Mouse (Mus musculus) lung, postnatal 0 days (tissue): ENCODE results near the gene Olfr986. TPM values are rescaled to one million over a fixed set of nuclear protein-coding genes. Genes with fewer than 3 reads are reported as not detected.
"Not testable (repeated sequence)": the region's sequence is repeated elsewhere in the genome, so short reads cannot be mapped to it uniquely, and the experiment has no call there.

Experiments used
- ATAC-seq: fragments of 200-750 bp; cut with Nextera tagmentation; 2 replicates; pipeline ENCODE4 v1.8.0; 2017; ENCODE audit warnings: moderate library complexity
- DNase-seq: peaks from one replicate; pipeline ENCODE4 v3.0.0-alpha.2; 2016; ENCODE audit warnings: low spot score
- H3K27ac ChIP-seq: fragments of 300-500 bp; sonication (generic); 2 replicates; pipeline ENCODE4 v1.5.1; 2014; ENCODE audit warnings: antibody characterized with exemption, mild to moderate bottlenecking, low read length, mixed read lengths
- H3K27me3 ChIP-seq: fragments of 300-500 bp; sonication (generic); replicated peaks from 2 replicates; pipeline ENCODE4 v1.6.1; 2014; ENCODE audit warnings: low read length, mixed read lengths; ENCODE audit not compliant: insufficient read depth
- H3K36me3 ChIP-seq: fragments of 300-500 bp; sonication (generic); 2 replicates; pipeline ENCODE4 v1.6.1; 2014; ENCODE audit warnings: low read length, mixed read lengths; ENCODE audit not compliant: insufficient read depth
- H3K4me1 ChIP-seq: fragments of 300-500 bp; sonication (generic); 2 replicates; pipeline ENCODE4 v1.6.1; 2014; ENCODE audit warnings: antibody characterized with exemption, low read depth, low read length, mixed read lengths; ENCODE audit not compliant: insufficient read depth
- H3K4me2 ChIP-seq: fragments of 300-500 bp; sonication (generic); replicated peaks from 2 replicates; pipeline ENCODE4 v1.6.1; 2014; ENCODE audit warnings: low read depth, mild to moderate bottlenecking, low read length, moderate library complexity, mixed read lengths
- H3K4me3 ChIP-seq: fragments of 300-500 bp; sonication (generic); 2 replicates; pipeline ENCODE4 v1.5.1; 2014; ENCODE audit warnings: low read depth, low read length
- H3K9ac ChIP-seq: fragments of 300-500 bp; sonication (generic); replicated peaks from 2 replicates; pipeline ENCODE4 v1.6.1; 2014; ENCODE audit warnings: low read depth, mild to moderate bottlenecking
- H3K9me3 ChIP-seq: fragments of 300-500 bp; sonication (generic); 2 replicates; pipeline ENCODE4 v1.6.1; 2016; ENCODE audit warnings: low read length, mixed read lengths
- CTCF ChIP-seq: IDR thresholded peaks from 2 replicates; pipeline ENCODE4 v1.5.1; 2016; ENCODE audit warnings: antibody characterized with exemption, mild to moderate bottlenecking
- EP300 ChIP-seq: IDR thresholded peaks from 2 replicates; pipeline ENCODE4 v1.6.1; 2016; ENCODE audit warnings: antibody characterized with exemption, mild to moderate bottlenecking, control low read depth
- WGBS: fragments of 180-500 bp; shearing (Covaris S2); extraction: QIAGEN DNeasy Blood & Tissue Kit; methylation state at CpG from one replicate; pipeline ENCODE4 v1.1.7; 2014; 5-methylcytosine and 5-hydroxymethylcytosine counted together
- polyA plus RNA-seq: library from polyadenylated mRNA; unstranded; fragments of >200 nt; fragmentation: Nextera tagmentation; extraction: Ambion mirVana; gene quantifications from 2 replicates; pipeline ENCODE4 v1.2.1, GENCODE M21; 2015

Gene Olfr986
- polyA plus RNA-seq, 1 experiment from 2014 or later, result not detected

DNA sequence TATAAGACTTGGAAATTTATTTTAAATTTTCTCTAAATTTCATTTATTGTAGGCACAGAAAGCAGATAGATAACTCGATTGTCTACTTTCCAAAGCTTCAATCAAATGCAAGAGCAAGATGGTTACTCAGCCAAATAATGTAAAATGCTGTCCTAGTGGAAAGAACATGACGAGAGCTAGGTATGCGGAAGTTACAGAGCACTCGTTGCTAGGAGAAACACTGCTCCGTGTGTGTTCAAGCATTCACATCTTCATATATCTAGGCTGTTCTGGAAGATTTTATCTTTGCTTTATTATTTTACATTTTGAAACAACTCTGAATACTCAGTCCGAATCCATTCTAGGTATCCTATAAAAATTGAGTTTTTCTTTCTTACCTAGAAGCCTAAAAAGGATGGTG is 3.7 kb upstream of the Olfr986 start:
- no peak for TF ChIP-seq CTCF
- TF ChIP-seq EP300, result no peak
- Histone ChIP-seq H3K4me3 (no peak overlapping the region), H3K36me3 (no peaks in the 10 kb centered on the region), H3K4me1 (no peaks in the 10 kb centered on the region), H3K9ac (no peak overlapping the region), H3K27ac (no peak overlapping the region), H3K27me3 (no peaks in the 10 kb centered on the region), H3K4me2 (no peak overlapping the region), H3K9me3 (no peaks in the 10 kb centered on the region)
- no peak for ATAC-seq
- DNase-seq, result no peak
- 66% methylated on average over 6 of the region's 6 CpGs for WGBS

DNA sequence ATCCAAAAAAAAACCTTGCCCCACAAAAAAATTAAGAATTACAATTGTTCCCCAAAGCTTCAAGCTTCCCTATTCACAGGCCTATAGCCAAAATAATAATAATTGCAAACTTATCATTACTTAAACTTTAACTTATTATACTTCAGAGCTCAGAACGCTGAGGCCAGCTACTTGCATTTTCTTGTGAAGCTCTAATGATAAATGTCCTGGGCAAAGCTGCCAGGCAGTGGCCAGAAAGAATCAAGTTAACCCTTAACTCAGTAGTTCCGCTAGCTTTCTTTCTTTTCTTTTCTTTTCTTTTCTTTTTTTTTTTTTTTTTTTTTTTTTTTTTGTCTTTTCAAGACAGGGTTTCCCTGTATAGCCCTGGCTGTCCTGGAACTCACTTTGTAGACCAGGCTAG is 4.4 kb downstream of the Olfr986 start:
- not testable (repeated sequence) for DNase-seq, H3K4me2 ChIP-seq, H3K27me3 ChIP-seq, H3K4me3 ChIP-seq, H3K4me1 ChIP-seq, H3K9me3 ChIP-seq, ATAC-seq, H3K9ac ChIP-seq, H3K27ac ChIP-seq, H3K36me3 ChIP-seq
- WGBS, result 56% methylated on average over 2 of the region's 2 CpGs

DNA sequence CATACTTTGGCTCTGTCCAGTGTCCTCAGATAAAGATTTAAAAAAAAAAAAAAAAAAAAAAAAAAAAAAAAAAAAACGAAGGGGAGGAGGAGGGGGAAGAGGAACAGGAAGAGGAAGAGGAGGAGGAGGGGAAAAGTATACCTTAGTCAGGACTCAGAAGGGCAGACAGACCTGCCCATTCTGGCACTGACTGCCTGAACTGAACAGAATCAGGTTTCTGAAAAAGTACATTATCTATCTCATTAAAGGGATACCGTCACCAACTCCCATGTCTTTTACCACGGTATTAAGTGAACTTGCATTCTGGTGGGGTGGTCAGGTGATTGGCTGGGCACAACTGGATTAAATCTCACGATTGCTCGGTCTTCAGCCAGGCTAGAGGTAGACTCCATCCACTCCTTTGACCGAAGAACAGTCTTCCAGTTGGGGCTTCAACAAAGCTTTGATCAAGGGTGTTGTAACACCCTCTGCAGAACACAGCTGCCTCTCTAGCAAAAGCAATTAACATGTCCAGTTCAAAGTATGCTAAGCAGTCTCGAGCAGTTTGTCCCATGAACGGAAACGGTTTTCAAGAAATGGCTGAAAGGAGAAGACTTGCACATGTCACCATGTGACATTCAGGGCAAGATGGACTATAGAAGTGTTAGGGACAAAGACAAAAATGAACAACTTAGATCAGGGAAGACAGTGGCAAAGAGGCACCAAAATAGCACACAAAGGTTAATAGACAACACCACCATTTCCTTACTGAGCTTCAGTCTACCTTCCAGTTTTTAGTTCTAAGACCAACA is 10.6 kb downstream of the Olfr986 start:
- Histone ChIP-seq H3K4me1 (peaks cover 5% of the 10 kb centered on the region; the same call in 1 of the 2 replicates), H3K4me3 (peak overlapping the region; percentile 72), H3K27ac (peak overlapping the region; percentile 84; the same call in 1 of the 2 replicates), H3K36me3 (no peaks in the 10 kb centered on the region), H3K27me3 (no peaks in the 10 kb centered on the region), H3K9ac (no peak overlapping the region), H3K9me3 (no peaks in the 10 kb centered on the region), H3K4me2 (peak overlapping the region; percentile 87)
- DNase-seq (peak; percentile 8), ATAC-seq (no peak)
- 90% methylated on average over 8 of the region's 9 CpGs for WGBS
- no peak for TF ChIP-seq CTCF
- no peak for TF ChIP-seq EP300

DNA sequence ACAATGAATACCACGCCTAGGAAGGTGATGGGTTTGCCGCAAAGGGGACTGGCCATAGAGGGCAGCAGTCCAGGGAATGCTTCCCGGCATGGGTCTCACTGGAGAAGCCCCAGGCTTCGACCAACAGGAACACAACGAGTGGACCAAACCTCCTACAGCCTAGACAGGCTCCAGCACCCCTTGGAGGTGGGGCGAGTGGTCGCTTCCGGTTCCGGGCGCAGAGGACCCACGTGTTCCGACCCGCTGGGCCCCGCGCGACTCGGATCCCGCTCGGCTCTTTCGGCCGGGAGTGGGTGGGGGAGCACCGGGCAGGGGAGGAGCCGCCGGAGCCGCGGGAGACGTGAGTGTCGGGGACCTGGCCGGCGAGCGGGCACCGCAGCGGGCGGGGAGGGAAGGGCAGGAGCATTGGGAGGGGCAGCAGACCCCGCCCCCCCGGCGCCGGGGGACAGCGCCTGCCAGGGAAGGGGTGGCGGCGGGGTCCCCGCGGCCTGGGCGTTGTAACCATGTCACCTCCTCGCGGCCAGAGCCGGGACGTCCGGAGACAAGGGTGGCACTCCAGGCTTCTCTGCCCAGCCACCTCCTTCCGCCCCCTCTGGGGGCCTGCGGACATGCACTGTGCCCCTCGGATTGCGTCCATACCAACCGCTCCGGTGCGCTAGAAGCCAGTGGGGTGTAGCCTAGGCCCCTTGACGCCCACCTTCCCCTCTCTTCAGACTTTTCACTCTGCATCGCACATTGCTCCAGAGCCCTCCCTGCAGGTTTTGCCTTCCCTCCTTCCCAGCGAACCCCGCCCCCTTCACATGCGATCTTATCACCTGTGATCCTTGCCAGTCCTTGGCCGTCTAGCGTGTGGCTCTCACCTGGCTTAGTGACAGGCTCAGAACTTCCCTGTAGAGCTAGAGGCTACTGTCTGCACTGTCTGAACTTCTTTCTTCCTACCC is 11.6 kb downstream of the Olfr986 start, which contains the start of gene Zfp202:
Zfp202 (plus strand) TSS at position 219 of the 941 bp plus-strand sequence.
- DNase-seq, result peak; percentile 95
- peak; percentile 98 for ATAC-seq

DNA sequence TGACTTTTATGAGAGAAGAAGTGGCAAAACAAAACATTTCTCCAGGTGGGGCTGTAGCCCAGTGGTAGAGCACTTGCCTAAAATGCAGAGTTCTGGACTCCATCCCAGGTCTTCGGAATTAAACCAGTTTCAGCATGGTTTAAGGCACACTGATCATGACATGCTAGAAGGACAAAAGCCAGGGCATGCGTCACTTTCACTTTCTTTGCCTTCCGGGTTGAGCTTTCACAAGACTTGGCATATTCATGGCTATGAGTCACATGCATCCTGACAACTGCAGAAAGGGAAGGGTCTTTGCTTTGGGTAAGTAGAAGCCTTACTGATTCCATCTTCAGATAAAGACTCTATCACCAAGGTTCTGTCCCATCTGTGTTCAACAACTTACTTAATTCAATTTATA is 15.3 kb downstream of the Olfr986 start:
- 64% methylated on average over 3 of the region's 3 CpGs for WGBS
- Histone ChIP-seq H3K4me3 (no peak overlapping the region), H3K27ac (no peak overlapping the region), H3K27me3 (no peaks in the 10 kb centered on the region), H3K9ac (no peak overlapping the region), H3K36me3 (no peaks in the 10 kb centered on the region), H3K4me2 (no peak overlapping the region), H3K4me1 (peaks cover 5% of the 10 kb centered on the region; the same call in 1 of the 2 replicates), H3K9me3 (no peaks in the 10 kb centered on the region)
- TF ChIP-seq CTCF (no peak), EP300 (no peak)
- no peak for ATAC-seq
- peak; percentile 42 for DNase-seq

More for the DNA sequence above, 11.6 kb downstream of the Olfr986 start, which contains the start of gene Zfp202:
- Histone ChIP-seq H3K9me3 (no peaks in the 10 kb centered on the region), H3K4me2 (peak within 1 kb of the TSS; percentile 87), H3K4me1 (peaks cover 5% of the 10 kb centered on the region; the same call in 1 of the 2 replicates), H3K27me3 (no peaks in the 10 kb centered on the region), H3K27ac (peak within 1 kb of the TSS; percentile 84), H3K4me3 (peak within 1 kb of the TSS; percentile 72), H3K36me3 (no peaks in the 10 kb centered on the region), H3K9ac (peak within 1 kb of the TSS; percentile 63)
- 1% methylated on average over 47 of the region's 63 CpGs for WGBS
- TF ChIP-seq EP300 (no peak), CTCF (peak; percentile 76)

DNA sequence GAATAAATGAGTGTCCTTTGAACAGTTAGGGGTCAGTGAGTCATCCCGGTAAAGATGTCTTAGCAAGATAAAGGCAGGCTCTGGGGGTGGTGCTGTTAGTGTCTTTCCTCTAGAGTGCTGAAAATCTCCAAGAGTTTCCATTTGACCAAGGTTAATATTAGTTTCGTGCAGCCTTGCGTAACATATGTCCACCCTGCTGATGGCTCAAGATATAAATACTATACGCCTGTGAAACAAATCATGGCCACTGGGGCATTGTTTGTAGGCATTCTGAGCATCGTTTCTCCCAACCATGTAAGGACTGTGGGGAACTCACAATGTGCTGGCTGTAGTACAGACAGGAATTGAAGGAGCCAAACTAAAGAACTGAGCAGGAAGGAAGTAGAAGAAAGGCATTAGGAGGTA is 25.8 kb downstream of the Olfr986 start:
- no peak for ATAC-seq
- TF ChIP-seq EP300 (no peak), CTCF (no peak)
- H3K4me1 ChIP-seq, result no peaks in the 10 kb centered on the region
- H3K36me3 ChIP-seq, result no peaks in the 10 kb centered on the region
- DNase-seq, result no peak
- no peaks in the 10 kb centered on the region for H3K27me3 ChIP-seq
- H3K9me3 ChIP-seq, result no peaks in the 10 kb centered on the region
- H3K4me2 ChIP-seq, result no peak overlapping the region
- no peak overlapping the region for H3K27ac ChIP-seq
- WGBS, result 65% methylated on average over 5 of the region's 5 CpGs
- H3K4me3 ChIP-seq, result no peak overlapping the region
- no peak overlapping the region for H3K9ac ChIP-seq
